Mouse (Mus musculus) erythroblast, adult 5-6 weeks (primary cell): ENCODE results near the gene Olfr374. TPM values are rescaled to one million over a fixed set of nuclear protein-coding genes. Genes with fewer than 3 reads are reported as not detected.

Source experiments
- ATAC-seq: replicated peaks from 2 replicates; pipeline ENCODE4 v1.8.0; 2016; ENCODE audit warnings: moderate number of reproducible peaks, mild to moderate bottlenecking, moderate TSS enrichment, inconsistent platforms; ENCODE audit not compliant: poor library complexity, low FRiP score, severe bottlenecking
- total RNA-seq, 2 experiments: library from RNA; stranded (forward) in 1 of 2; stranded (reverse) in 1 of 2; fragments of 150-400 nt in 1 of 2; fragments of 200-764, 138-1000 nt in 1 of 2; gene quantifications; 2 replicates each; pipeline versions ENCODE4 v1.2.3 to v1.2.4; 2015 to 2017; ENCODE audit warnings: low replicate concordance in 2 of 2

Olfr374 gene
- total RNA-seq, 2 experiments from 2014 or later, result not detected

- no peak for ATAC-seq
These were observed 28.1 kb downstream of the Olfr374 start, which contains the start of gene Tpm4 for GRCm38 (mm10) chr8:72134756-72135445. TSS of gene Tpm4 (plus strand) at chr8:72134975.

- no peak for ATAC-seq
These were observed 28.8 kb downstream of the Olfr374 start for GRCm38 (mm10) chr8:72135446-72136301.

GRCm38 (mm10) chr8:72136302-72136978 lies 29.6 kb downstream of the Olfr374 start:
- no peak for ATAC-seq

- no peak for ATAC-seq
These were observed 30.6 kb downstream of the Olfr374 start for GRCm38 (mm10) chr8:72137431-72137830.

GRCm38 (mm10) chr8:72138456-72138855 lies 31.6 kb downstream of the Olfr374 start:
- no peak for ATAC-seq

- no peak for ATAC-seq
These were observed 36.5 kb downstream of the Olfr374 start for GRCm38 (mm10) chr8:72143256-72143824.

- no peak for ATAC-seq
These were observed 37.6 kb downstream of the Olfr374 start for GRCm38 (mm10) chr8:72144345-72144975.

GRCm38 (mm10) chr8:72145511-72145910 lies 38.7 kb downstream of the Olfr374 start:
- no peak for ATAC-seq

GRCm38 (mm10) chr8:72146056-72146455 lies 39.2 kb downstream of the Olfr374 start:
- ATAC-seq, result no peak

- no peak for ATAC-seq
These were observed 39.7 kb downstream of the Olfr374 start for GRCm38 (mm10) chr8:72146556-72146955.

- ATAC-seq, result no peak
These were observed 40.4 kb downstream of the Olfr374 start for GRCm38 (mm10) chr8:72147266-72147665.

- ATAC-seq, result no peak
These were observed 42.2 kb downstream of the Olfr374 start for GRCm38 (mm10) chr8:72149056-72149455.

GRCm38 (mm10) chr8:72151418-72152078 lies 44.7 kb downstream of the Olfr374 start:
- no peak for ATAC-seq

GRCm38 (mm10) chr8:72153382-72153781 lies 46.5 kb downstream of the Olfr374 start:
- ATAC-seq, result no peak

- no peak for ATAC-seq
These were observed 51.3 kb downstream of the Olfr374 start for GRCm38 (mm10) chr8:72158096-72158495.

GRCm38 (mm10) chr8:72158726-72159125 lies 51.9 kb downstream of the Olfr374 start:
- ATAC-seq, result no peak

- ATAC-seq, result no peak
These were observed 53.2 kb downstream of the Olfr374 start for GRCm38 (mm10) chr8:72160007-72160406.

- ATAC-seq, result peak; percentile 90
These were observed 54.2 kb downstream of the Olfr374 start, which contains the start of gene Rab8a for GRCm38 (mm10) chr8:72160707-72161697. TSS of gene Rab8a (plus strand) at chr8:72161200.
